Mouse (Mus musculus): ENCODE data around the gene Fndc3c1. TPM values are rescaled to one million over a fixed set of nuclear protein-coding genes. Genes with fewer than 3 reads are reported as not detected.
"Not testable (repeated sequence)": the region's sequence is repeated elsewhere in the genome, so short reads cannot be mapped to it uniquely, and the experiment has no call there.

Gene Fndc3c1
- 0.01 and 0.02 TPM in 2 replicates for polyA plus RNA-seq (2012; rRNA removed)

GRCm38 (mm10) chrX:106485101-106485651, at the start of gene Fndc3c1:
TSS of gene Fndc3c1 (minus strand) at chrX:106485401.
- WGBS = 18% methylated on average over 38 of the region's 39 CpGs

GRCm38 (mm10) chrX:106486451-106486850, 1.2 kb upstream of the Fndc3c1 start:
- 45% methylated on average over 10 of the region's 10 CpGs for WGBS
- DNase-seq (ENCODE audit: low read depth, low spot score) = no peak

More at GRCm38 (mm10) chrX:106485101-106485651, at the start of gene Fndc3c1:
- no peak for DNase-seq (ENCODE audit: low read depth, low spot score)

- DNase-seq (ENCODE audit: low read depth, low spot score) = no peak
Observed at GRCm38 (mm10) chrX:106485671-106486070, 470 bp upstream of the Fndc3c1 start.

GRCm38 (mm10) chrX:106479891-106480290, 5.3 kb downstream of the Fndc3c1 start:
- 47% methylated on average over 2 of the region's 2 CpGs for WGBS
- not testable (repeated sequence) for DNase-seq (ENCODE audit: low read depth, low spot score)

More at GRCm38 (mm10) chrX:106485671-106486070, 470 bp upstream of the Fndc3c1 start:
- 17% methylated on average over 12 of the region's 13 CpGs for WGBS

GRCm38 (mm10) chrX:106385304-106385703, 99.9 kb downstream of the Fndc3c1 start:
- no peak for DNase-seq (ENCODE audit: low read depth, low spot score)

GRCm38 (mm10) chrX:106380608-106381007, 104.6 kb downstream of the Fndc3c1 start:
- DNase-seq (ENCODE audit: low read depth, low spot score) = no peak

Other genes with a start within 250 kb of the Fndc3c1 start
- not detected in 2 replicates for gene Fnd3c2, start 230.0 kb downstream of the Fndc3c1 start, polyA plus RNA-seq (2012; rRNA removed)
- gene Gm5127, start 97.8 kb upstream of the Fndc3c1 start, polyA plus RNA-seq (2012; rRNA removed) = 0.07 and 0.12 TPM in 2 replicates
- gene Cysltr1, start 118.3 kb upstream of the Fndc3c1 start, polyA plus RNA-seq (2012; rRNA removed) = 0.94 and 2.1 TPM in 2 replicates

Measured in large intestine, adult 2 months (tissue).